Mouse (Mus musculus): ENCODE results near the gene Klf16.
A peak's percentile ranks its signal among the peaks of the same experiment; 100 is the strongest.

Klf16 gene

GRCm38 (mm10) chr10:80574896-80575295 lies 2.2 kb downstream of the Klf16 start:
- DNase-seq (ENCODE audit: low read depth), result no peak

DNA sequence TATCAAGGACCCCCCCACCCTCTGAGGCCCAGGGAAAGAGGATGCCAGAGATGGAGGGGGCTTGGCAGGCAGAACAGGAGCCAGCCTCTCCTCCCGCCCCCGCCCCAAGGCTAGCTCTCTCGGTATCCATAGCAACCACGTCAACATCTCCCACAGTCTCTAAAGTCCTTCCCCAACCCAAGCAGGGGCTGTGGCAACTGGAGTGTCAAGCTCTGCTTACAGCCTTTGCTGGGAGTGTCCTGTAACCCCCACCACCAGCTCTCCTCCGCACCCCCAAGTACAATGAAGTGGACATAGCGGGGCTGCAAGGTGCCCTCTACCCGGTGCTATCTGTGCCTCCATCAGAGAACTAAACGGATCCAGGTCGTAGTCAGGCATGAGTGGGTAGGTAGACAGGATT lies 3.2 kb downstream of the Klf16 start:
- no peak for DNase-seq (ENCODE audit: low read depth)

- no peak for DNase-seq (ENCODE audit: low read depth)
These were observed 4.6 kb downstream of the Klf16 start for GRCm38 (mm10) chr10:80572477-80572876.

GRCm38 (mm10) chr10:80570871-80571836 lies 6.0 kb downstream of the Klf16 start:
- no peak for DNase-seq (ENCODE audit: low read depth)

- DNase-seq (ENCODE audit: low read depth), result no peak
These were observed 6.7 kb downstream of the Klf16 start for GRCm38 (mm10) chr10:80570419-80570818.

GRCm38 (mm10) chr10:80569664-80570066 lies 7.5 kb downstream of the Klf16 start:
- DNase-seq (ENCODE audit: low read depth), result peak; percentile 40

DNA sequence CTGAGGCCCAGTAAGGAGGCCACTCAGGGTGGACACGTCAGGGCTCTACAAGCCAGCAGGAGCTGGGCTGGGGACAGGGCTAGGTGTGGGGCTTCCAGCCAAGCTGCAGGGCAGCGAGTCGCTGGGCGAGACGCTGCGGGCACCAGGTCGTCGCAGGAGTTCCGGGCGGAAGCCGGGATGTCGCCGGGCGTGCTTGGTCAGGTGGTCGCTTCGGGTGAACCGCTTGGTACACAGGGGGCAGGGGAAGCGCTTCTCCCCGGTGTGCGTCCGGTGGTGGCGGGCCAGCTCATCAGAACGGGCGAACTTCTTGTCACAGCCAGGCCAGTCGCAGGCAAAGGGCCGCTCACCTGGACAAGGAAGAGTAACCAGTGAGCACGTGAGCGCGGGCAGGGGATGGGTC lies 8.2 kb downstream of the Klf16 start:
- DNase-seq (ENCODE audit: low read depth), result no peak

GRCm38 (mm10) chr10:80566375-80567092 lies 10.6 kb downstream of the Klf16 start:
- DNase-seq (ENCODE audit: low read depth), result peak; percentile 90

GRCm38 (mm10) chr10:80561116-80561944 lies 15.8 kb downstream of the Klf16 start, which contains the start of gene Rexo1:
Gene Rexo1, minus strand, starts transcription at chr10:80561560.
- peak; percentile 99 for DNase-seq (ENCODE audit: low read depth)

DNA sequence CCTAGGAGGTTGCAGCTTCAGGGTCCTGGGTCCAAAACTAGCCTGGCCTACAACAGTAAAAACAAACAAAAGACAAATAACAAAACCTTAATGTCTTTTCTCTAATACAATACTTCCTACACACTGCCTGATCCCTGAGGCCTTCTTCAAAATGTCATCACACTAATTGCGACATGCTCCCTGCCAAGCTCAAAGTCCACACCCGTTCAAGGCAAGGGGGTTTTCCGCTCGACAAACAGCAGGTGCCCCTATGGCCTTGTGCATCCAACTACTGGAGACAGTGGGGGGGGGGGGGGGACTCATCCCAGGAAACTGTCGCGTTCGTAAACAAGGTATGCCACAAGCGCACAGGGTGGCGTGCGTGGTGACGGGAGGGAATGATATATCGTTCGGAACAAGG lies 16.5 kb downstream of the Klf16 start:
- no peak for DNase-seq (ENCODE audit: low read depth)

DNA sequence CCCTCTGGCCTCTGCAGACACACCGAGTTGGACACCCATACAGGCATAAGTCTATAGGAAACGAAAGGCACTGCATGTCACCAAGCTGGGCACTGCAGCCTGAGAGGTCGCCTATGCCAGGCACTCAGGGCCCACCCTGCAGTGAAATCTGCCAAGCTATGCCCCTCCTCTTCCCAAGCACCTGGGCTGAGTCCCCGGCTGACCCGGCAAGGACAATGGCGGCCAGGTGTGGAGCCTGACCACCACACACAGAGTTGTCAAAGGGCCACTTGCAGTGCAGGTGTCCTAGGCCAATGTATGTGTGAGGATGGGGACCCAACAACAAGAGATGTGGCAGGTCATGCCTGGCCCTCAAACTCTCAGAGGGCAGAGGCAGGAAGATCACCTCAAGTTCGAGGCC lies 17.7 kb downstream of the Klf16 start:
- no peak for DNase-seq (ENCODE audit: low read depth)

- peak; percentile 80 for DNase-seq (ENCODE audit: low read depth)
These were observed 19.7 kb downstream of the Klf16 start for GRCm38 (mm10) chr10:80557346-80557965.

DNA sequence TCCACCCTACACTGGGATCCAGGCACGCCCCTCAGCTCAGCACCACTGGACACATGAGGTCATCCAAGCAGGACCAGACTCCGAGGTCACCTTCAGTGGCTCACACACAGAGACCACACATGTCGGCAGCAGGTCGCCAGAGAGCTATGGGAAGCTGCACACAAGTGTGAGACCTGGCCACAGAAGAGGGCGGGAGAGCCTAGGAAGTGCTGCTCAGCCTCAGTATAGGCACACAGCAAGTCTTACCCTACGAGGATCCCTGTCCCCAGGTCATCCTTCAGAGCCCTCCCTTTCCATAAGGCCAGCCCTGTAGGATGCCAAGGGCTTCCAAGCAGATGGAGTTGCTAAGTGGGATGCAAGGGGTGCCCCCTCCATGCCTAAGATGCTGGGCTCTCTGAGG lies 23.1 kb downstream of the Klf16 start:
- DNase-seq (ENCODE audit: low read depth), result no peak

- DNase-seq (ENCODE audit: low read depth), result no peak
These were observed 23.5 kb downstream of the Klf16 start for GRCm38 (mm10) chr10:80553575-80553974.

- DNase-seq (ENCODE audit: low read depth), result no peak
These were observed 24.8 kb downstream of the Klf16 start for GRCm38 (mm10) chr10:80552364-80552763.

DNA sequence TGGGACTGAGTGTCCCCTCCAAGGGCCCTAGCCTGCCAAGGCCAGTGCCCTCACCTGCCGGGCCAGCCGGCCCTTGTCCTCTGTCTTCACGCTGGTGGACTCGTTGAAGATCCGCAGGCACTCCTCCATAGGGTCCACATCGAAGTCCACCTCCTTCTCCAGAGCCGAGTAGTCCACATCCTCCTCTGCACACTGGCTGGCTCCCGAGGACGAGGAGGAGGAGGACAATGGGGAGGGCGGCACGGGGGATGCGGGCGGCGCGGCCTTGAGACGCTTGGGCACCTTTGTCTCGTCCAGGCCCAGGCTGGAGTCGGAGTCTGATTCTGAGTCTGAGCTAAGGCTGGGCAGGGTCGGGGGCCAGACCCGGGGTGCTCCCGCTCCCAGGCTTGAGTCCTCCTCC lies 27.8 kb downstream of the Klf16 start:
- DNase-seq (ENCODE audit: low read depth), result no peak

GRCm38 (mm10) chr10:80548428-80549006 lies 28.6 kb downstream of the Klf16 start:
- peak; percentile 91 for DNase-seq (ENCODE audit: low read depth)

DNA sequence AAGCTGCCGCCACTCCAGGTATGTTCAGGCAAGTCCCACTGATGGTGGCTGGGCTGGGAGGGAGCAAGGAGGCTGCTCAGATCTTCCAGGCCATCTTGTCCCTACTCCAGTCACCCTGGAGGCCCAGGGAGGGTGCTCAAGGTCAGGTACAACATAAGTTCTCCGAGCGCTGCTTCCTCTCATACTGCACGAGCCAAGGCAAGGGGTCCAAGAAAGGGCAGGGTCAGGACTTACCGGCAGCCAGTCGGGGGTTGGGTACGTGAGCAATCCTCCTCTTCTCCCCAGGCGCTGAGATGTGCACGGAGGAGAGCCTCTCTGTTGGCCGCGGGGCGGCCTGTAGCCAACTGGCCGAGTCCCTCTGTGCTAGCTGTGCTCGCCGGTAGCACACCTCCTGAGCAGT lies 29.6 kb downstream of the Klf16 start:
- no peak for DNase-seq (ENCODE audit: low read depth)

DNA sequence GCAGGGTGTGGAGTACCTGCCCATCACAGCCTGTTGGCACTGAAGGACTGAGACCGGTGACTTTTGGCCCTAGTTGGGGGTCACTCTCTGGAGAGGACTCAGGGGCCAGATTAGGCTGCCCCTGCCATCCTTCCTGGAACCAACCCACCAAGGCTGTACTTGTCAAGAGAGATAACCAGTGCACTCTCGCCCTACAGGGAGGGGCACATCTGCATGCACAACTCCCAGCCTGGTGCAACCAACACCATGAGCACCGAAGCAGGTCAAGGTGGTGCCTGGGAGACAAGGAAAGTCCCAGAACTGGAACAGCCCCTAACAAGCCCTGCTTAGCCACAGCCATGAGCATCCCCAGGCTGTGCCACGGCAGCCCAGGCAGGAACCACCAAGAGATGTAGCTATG lies 30.2 kb downstream of the Klf16 start:
- no peak for DNase-seq (ENCODE audit: low read depth)

DNA sequence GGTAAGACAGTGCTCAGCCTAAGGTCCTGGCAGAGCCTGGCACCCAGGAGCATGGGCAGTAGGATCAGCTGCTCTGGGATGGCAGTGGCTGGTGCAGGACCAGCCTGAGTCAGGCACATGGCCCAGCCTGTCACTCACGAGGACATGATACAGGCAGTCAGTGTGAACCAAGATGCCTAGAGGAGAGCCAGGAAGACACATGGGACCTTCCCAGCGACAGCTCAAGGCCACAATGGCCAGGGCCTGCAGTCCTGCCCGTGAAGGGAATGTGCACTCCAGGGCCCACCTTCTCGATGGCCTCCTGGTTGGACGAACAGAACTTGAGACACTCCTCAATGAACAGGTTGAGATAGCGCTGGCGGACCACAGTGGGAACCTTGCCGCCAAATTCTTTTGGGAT lies 31.5 kb downstream of the Klf16 start:
- no peak for DNase-seq (ENCODE audit: low read depth)

GRCm38 (mm10) chr10:80543873-80544272 lies 33.2 kb downstream of the Klf16 start:
- no peak for DNase-seq (ENCODE audit: low read depth)

Measured in NIH3T3 (cell line).